Mouse (Mus musculus) layer of hippocampus, postnatal 10 days (tissue): Measurements from ENCODE around the gene Arl5c. TPM values are rescaled to one million over a fixed set of nuclear protein-coding genes. Genes with fewer than 3 reads are reported as not detected.

ENCODE experiments used
- DNase-seq, 2 experiments: peaks; one replicate each; pipeline ENCODE4 v3.0.0; 2021; ENCODE audit warnings: low spot score in 2 of 2
- total RNA-seq, 2 experiments: library from RNA; stranded (reverse); gene quantifications; 2 replicates each; pipeline ENCODE4 v1.2.3; 2021

Gene Arl5c
- total RNA-seq, 2 experiments from 2014 or later = 2.0 to 2.1 TPM

DNA sequence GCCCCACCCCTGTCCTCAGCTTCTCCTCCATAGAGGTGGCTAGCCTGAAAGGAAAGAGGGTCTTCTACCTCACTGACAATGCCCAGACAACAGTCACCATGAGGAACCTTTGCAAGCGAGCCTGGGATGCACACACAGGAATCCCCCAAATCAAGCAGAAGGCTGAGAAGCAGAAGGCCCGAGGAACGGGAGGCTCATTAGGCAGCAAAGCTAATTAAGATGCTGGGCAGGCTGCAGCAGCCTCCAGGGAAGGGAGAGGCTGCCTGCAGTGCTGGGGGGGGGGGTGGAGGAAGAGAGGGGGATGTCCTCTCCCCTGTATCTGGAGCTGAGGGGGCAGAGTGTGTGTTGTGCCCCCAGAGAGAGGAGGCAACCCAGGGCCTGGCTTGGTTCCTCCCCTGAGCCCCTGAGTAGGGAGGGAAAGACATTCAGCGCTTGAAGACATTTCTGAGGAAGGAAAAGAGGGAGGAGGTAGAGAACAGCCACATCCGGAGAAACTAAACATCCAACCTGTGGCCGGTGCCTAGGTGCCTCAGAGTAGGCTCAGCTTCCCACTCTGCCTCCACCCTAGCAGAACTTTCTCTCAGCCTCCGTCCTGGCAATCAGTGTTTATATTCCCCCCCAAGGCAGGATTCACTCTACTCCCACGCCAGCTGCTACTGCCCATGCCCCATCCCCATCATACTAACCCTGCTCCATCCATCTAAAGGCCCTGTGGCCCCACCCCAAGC, 24.1 kb upstream of the Arl5c start:
- no peak for DNase-seq

DNA sequence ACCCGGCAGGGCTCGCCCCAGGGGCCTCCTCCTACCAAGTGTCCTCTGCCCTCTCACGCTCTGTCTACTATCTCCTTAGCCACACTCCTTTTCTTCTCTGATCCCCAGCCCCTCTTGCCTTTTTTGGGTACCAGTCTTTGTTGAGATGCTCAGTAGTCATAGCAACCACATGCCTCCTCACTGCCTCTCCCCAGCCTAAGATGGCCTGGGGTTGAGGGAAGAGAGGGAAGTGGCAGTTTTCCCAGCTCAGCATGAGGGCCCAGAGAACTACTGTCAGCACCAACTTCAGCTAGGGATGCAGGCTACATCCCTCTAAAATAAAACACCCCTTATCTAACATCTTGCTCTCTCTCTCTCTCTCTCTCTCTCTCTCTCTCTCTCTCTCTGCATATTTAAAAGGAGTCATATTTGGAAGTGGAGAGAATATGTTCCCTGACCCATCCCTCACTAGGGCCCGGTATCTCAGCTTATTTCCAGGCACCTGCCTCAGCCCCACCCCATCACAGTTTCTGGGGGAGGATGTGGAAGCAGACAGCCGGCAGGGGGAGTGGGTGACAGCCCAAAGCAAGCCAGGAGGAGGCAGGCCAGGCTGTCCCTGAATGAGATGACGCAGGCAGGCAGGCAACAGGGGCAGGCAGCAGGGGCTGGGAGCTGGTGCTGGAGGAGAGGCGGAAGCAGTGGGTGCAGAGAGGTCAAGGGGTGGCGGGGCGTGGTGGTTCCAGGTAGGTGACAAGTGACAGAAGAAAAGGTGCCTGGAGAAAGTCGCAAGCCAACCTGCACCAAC, 23.1 kb upstream of the Arl5c start:
- DNase-seq = peak; percentile 72 to 79

DNA sequence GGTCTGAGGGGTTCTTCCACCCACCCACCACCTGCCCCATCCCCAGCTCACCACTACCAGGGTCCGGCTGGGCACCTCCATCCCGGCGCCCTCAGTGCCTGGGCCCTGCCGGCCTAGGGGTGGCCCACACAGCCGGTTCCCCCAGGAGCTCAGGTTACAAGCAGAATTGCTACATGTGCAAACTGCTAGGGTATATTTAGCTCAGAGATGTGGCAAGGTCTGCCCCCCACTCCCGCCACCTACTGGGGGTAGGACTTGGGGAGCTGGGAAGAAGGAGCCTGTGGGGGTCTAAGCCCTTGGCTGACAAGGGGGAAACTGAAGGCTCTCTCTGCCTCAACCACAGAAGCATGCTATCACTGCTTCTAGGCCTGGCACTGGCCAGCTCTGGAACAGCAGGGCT, 22.2 kb upstream of the Arl5c start:
- DNase-seq = no peak

DNA sequence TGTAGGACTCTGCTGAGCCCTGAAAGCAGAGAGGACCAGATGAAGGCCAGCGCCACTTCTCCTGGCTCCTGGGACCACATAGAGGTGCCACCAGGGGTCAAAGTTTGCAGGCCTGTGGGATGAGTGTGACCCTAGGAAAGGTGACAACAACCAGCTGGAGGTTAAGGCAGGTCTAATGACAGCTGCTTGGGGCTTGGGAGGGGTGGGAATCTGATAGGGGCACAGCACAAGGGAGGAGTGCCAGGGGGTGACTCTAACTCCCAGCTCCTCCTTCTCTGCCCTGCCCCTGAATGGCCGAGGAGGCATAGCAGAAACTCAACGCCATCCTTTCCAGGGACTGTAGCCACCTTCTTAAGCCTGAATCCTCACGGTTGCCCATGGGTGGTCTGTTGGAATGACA, 20.8 kb upstream of the Arl5c start:
- DNase-seq = no peak

DNA sequence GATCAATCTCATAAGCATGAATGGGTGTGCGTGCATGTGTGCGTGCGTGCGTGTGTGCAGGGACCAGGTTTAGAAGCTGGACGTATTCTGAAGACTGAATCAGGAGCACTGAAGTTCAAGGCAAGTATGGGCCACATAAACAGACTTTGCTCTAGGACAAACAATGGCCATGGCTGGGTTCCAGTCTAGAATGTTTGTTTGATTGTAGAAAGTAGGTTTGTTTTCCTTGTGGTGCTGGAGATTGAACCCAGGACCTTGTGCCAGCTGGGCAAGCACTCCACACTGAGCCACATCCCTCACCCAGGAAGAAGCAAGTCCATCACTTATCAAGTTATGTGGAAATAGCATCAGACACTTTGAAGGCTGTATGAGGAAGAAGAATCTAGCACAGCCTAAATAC, 20.2 kb upstream of the Arl5c start:
- no peak for DNase-seq

DNA sequence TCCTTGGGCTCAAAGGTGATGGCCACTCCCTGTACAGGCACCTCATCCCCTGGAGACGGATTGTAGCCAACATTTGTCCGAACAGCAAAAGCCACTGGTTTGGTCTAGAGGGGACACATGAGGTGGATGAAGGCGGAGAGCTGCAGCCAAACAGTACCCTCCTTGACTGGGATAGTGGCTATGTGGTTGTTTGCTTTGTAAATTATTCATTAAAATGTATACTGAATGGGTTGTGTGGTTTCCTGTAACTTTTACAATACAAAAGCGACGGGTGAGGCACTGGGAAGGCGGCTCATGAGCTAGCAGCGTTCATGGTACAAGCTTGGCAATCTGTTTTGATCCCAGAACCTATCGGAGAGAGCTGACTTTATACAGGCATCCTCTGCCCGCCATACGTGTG, 16.9 kb upstream of the Arl5c start:
- no peak for DNase-seq

DNA sequence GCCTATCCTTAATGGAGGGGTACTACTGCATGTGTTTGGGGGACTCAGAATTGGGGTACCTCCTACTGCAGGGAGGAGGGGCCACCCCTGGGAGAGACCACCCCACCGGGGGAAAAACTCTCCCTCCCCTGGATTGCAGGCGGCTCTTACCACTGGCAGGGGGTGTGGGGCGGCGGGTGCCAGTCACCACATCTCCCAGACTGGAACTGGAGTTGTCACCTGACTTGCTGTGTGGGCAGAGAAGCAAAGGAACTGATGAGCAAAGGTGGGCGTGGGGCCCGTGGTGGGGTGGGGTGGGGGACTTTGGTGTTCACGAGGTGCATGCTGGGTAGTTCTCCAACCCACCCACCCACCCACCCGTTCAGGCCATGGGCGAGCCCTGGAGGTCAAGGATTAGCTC, 15.7 kb upstream of the Arl5c start:
- no peak for DNase-seq

DNA sequence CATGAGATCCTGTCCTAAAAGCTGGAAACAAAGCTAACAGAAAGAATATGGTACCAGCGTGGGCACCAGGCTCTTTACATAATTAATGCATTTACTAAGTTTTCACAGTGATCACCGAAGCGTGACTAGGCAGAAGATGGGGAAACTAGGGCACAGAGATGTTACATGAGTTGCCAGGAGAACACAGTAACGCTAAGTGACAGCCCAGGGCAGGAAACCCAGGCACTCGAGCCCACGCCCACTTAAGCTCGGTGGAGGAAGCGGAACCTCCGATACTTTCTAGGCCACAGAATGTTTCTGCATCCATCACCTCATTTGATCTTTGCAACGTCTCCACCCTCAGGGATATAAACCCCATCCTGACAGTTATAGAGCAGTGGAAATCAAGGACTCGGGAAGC, 12.1 kb upstream of the Arl5c start:
- no peak for DNase-seq

DNA sequence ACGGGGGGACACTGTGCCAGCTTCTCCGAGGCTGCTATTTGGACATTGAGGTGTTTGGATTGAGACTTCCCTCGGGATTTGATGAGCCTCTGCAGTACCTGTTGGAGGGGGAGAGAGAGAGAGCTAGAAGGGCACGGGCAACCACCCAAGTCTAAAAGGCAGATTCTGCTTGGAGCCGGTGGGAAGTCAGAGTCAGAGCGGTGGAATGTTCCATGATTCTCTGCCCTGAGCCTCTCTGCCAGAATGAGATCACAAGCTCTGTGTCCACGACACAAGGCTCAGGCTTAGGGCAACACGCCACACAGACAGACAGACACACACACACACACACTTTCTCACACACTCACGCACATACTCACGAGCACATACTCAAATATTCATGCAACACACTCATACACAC, 9.7 kb upstream of the Arl5c start:
- no peak for DNase-seq

DNA sequence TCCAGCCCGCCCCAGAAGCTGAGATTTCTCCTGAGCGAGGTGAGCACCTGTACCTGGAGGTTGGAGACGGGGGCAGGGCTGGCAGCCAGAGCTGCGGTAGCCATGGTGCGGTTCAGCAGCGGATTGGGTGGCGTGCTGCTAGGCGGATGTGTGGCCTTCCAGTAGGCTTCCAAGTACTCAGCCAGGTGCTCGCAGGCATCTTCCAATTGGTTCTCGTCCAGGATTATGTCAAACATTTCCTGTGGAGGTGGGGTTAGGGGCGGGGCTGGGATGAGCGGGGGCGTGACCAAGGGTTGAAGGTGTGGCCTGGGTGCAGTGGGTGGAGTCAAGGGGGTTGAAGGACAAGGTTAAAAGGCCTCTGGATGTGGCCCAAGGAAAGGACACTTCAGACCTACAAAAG, 9.1 kb upstream of the Arl5c start:
- DNase-seq = no peak

DNA sequence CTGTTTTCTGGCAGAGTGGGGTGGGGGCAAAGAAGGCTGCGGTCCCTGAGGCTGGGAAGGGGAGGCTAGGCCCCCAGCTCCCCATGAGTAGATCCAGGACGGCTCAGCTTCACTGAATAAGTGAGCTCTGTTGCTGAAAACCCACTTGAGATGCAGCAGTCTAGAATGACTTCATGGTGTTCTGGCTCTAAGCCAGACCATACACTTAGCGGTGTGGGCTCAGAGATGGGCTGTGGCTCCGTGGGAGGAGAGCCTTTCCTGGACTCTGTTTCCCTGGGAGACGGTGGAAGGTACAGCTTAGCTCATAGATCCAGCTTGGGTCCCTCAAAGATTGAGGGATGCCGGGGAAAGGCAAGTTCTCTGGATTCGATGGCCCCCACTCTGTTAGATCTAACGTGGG, 8.2 kb upstream of the Arl5c start:
- peak in 1 of 2 experiments; percentile 21 for DNase-seq

DNA sequence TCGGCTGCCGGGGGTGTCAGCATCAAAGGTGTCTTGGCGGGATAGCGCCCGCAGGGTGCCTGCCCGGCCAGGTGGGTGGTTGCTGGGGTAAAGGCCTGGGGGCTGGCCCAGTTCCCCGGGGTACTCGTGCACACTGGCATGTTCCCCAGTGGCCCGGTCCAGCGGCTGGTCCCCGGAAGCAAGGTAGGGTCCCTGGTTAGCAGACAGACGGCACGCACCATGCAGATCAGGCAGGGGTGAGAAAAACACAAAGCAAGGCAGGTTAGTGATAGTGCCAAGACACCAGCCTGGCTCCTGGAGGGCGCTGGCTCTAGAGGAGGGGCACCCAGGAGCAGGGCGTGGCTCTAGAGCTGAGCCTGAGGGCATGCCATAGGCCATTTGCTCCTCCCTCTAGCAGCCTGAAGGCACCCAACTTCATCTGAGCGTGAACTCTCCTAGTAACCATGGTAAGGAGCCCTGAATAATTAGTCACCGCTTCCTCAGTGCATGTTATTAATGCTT, 7.2 kb upstream of the Arl5c start:
- DNase-seq = peak in 1 of 2 experiments; percentile 25

DNA sequence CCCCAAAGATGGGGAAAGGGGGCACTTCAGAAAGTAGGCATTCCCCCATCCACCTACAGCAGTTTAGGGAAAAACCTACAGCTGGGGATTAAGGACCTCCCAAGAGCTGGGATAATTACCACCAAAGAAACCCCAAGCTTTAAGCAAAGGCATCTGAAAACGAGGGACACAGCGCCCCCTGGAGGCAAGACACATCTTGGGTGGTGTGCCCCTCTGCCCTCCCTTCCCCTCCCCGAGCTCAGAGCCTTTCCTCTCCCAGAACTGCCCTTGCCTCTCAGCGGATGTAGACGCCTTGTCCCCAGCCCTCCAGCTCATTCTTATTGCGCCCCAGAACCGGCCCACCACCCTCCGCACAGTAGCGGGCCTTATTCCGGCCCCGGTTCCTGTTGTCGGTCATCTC, 6.6 kb upstream of the Arl5c start:
- DNase-seq = peak; percentile 86 to 88

DNA sequence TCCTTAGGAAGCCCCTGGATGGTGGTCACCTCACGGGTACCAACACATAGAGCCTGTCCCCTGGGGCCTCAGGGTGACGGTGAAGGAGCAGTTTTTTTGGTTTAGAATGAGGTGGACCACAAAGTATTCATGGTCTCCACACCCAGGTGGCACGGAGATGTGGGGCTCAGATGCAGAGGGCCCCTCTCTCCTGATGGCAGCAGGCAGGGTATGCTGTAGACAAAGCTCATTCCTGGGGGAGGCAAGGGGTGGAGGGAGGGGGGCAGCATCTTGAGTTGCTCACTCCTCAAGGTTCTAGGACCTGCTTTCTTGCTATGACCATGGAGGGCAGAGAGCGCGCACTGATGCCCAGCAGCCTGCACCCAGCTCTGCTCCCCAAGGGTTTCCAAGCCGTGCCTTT, 6.0 kb upstream of the Arl5c start:
- no peak for DNase-seq

DNA sequence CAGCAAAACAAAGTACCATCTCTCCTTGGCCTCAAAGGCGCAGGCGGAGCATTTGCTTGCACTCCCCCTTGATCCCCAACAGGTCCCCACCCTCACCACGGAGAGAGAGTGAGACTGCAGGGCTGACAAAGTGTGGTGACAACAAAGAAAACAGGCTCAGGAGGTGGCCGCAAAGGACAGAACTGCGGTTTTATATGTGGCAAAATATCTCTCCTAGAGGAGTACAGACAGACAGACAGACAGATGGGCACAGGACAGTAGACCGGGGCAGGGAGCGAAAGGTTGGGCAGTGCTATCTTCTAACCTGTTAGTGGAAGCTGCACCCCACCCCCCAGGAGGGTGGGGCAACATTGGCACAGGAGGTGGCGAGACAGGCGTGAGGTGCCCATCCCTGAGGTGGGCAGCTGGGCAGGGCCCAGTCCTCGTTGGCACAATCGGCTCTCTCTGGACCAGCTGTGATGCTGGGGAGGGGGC, 5.4 kb upstream of the Arl5c start:
- DNase-seq = no peak

DNA sequence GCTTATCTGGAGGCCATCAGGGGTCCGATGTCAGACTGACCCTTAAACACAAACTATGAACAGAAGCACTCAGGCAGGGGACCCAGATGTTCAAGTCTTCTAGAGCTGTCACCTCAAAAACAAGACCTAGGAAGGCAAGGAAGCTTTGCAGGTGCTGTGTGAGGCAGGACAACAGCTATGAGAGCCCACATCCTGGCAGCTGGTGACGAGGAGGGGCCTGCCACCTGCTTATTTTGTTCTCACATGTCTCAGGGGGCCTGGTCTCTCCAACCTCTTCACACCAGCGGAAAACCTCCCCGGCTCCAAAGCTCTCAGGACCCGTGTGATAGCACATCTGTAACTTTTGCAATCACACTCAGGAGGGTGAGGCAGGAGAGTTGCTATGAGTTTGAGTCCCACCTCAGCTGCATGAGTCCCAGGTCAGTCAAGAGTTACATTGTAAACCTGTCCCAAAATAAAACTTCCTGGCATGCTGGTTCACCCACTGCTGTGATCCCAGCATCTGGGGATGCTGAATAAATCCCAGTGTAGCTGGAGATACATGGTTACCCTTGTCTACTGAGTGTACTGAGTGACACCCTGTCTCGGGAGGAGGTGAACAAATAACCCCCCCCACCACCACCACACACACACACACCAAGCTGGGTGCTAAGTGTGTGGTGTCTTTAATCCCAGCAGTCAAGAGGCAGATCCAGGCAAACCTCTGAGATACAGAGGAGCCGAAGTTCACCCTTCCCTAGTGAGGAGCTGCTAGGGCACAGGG, 4.6 kb upstream of the Arl5c start:
- peak in 1 of 2 experiments; percentile 23 for DNase-seq

DNA sequence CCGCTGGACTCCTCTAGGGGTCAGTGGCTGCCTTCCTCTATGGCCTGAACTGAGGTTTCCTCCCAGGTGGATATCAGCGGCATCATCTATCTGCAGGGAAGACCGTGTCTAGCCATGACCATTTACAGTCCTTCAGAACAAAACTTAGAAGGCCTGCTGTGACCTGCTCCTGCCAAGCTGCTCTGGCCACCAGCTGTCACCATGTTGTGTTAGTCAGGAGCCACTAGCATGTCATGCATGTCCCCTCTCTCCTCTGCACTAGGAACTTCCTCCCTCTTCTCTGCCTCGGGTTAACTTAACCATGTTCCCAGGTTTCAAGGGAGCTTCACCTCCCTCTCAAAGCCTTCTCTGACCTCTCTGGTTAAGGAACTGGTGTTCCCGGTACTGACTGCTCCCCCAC, 3.8 kb upstream of the Arl5c start:
- no peak for DNase-seq

DNA sequence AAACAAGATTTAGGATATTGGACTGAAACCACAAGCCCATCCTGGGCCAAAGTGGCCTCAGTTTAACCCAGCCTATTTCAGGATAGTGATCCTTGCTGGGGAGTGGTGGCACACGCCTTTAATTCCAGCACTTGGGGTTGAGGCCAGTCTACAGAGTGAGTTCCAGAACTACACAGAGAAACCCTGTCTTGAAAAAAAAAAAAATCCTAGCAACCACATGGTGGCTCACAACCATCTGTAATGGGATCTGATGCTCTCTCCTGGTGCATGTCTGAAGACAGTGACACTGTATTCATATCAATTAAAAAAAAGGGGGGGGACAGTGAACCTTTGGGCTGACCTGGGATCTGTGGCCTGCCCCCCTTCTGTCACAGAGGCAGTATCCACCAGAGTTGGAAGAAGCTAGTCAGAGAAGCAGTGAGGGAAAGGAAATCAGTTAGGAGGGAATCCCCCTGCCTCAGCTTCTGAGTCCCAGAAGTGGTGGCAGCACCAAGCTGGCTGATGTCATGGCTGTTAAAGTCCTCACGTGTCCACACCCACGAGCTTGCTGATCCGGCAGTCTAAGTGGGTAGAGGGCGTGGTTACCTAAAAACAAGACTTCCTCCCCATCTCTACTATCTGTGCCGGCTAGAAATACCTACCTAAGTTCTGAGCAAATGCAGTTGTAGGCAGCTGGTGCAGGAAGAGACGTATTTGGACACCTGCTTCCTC, 3.1 kb upstream of the Arl5c start:
- DNase-seq = no peak

DNA sequence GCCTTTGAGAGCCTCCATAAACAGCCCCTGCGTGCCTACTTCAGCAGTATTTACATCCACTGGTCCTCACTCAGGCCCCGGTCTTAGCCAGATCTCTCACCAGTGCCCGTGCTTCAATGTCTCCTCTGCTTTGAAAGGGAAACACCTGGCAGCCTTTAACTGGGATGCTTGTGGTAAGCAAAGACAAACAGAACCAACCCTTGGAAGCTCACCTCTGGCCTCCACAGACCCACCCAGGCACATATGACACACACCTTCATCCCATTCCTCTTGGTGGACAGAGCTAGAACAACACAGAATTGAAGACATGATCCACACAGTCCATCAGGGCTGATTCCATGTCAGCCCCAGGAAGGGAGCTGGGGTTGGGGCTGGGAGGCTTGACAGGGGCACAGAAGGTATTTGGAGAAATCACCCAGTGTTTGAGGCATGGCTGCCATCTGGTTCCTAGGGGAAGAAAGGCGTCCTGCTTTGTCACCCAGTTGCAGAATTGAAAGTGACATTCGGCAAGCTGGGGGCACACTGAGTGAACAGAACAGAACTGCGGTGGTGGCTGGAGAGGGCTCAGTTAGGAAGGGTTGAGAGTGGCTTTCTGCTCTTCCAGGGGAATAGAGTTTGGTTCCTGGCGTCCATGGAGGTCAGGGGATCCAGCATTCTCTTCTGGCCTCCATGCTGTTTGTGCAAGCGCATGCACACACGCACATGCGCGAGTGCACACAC, 2.3 kb upstream of the Arl5c start:
- no peak for DNase-seq

DNA sequence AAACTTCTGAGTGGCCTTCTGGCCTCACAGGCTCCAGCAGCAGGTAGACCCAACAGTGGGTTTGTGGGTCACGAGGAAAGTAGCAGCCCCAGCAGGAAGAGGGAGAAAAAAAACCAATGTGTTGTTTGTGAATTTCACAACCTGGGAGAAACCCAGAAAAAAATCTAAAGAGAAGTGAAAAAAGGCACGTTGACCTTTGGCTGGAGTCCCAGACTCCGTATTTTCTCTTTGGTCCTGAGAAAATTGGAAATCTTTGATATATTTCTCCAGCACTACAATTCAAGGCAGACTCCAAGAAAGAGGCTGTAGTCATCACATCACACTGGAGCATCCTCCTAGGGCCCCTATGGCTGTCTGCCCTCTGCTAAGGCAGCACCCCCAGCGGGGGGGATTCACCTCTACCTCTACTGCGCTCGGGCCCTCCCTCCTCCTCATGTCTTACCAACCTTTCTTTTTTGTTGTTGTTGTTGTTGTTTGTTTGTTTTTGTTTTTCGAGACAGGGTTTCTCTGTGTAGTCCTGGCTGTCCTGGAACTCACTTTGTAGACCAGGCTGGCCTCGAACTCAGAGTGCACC, 1.5 kb upstream of the Arl5c start:
- DNase-seq = no peak
